ENCODE assay signal across 8 mouse cellular contexts in genomic region chr3:89183959-89184315, GRCm38 (mm10). TPM values are rescaled to one million over a fixed set of nuclear protein-coding genes. Genes with fewer than 3 reads are reported as not detected.
DNase-seq lines count a peak whose midpoint lies in the region; ATAC-seq lines count a peak whose summit lies in the region.

No protein-coding gene starts in this region.

- H3K4me1 ChIP-seq in megakaryocyte, embryonic 14.5 days: peaks cover 74% of the 10 kb centered on the region
- peaks cover 18% of the 10 kb centered on the region for H3K4me1 ChIP-seq in hindbrain, embryonic 16.5 days (ENCODE audit: control insufficient read depth, insufficient read depth, low read depth, low read length)
- H3K4me1 ChIP-seq in neural tube, embryonic 13.5 days (replicated peaks): peaks cover 33% of the 10 kb centered on the region

- peak overlapping the region; percentile 87; the same call in 1 of the 2 replicates for H3K27ac ChIP-seq in hindbrain, embryonic 16.5 days (ENCODE audit: low read depth, low read length)
- peak overlapping the region; percentile 92 for H3K27ac ChIP-seq in neural tube, embryonic 13.5 days (replicated peaks)

- DNase-seq in cerebellum, adult 9-10 months: peak; percentile 52
- no peak for DNase-seq in cerebellum, adult 8-10 months
- no peak for DNase-seq in adrenal gland, postnatal 36 days
- DNase-seq in urinary bladder, adult 18-20 months (ENCODE audit: low spot score in 2 of 2): no peak

- peaks cover 81% of the 10 kb centered on the region for H3K36me3 ChIP-seq in megakaryocyte, embryonic 14.5 days (replicated peaks; ENCODE audit: low read length)
- peaks cover 24% of the 10 kb centered on the region for H3K36me3 ChIP-seq in hindbrain, embryonic 16.5 days (ENCODE audit: control insufficient read depth, insufficient read depth, low read length)
- peaks cover 65% of the 10 kb centered on the region for H3K36me3 ChIP-seq in neural tube, embryonic 13.5 days

- no peak for ATAC-seq in megakaryocyte, adult 5-6 weeks (ENCODE audit: poor library complexity, severe bottlenecking)
- ATAC-seq in hindbrain, embryonic 16.5 days: no peak
- no peak for ATAC-seq in neural tube, embryonic 13.5 days (ENCODE audit: low read depth)

- H3K9me3 ChIP-seq in megakaryocyte, embryonic 14.5 days: no peaks in the 10 kb centered on the region
- no peaks in the 10 kb centered on the region for H3K9me3 ChIP-seq in hindbrain, embryonic 16.5 days (ENCODE audit: control insufficient read depth, low read length)
- no peaks in the 10 kb centered on the region for H3K9me3 ChIP-seq in neural tube, embryonic 13.5 days

- no peaks in the 10 kb centered on the region for H3K27me3 ChIP-seq in megakaryocyte, embryonic 14.5 days (replicated peaks)
- no peaks in the 10 kb centered on the region for H3K27me3 ChIP-seq in hindbrain, embryonic 16.5 days (replicated peaks; ENCODE audit: control insufficient read depth, insufficient read depth, low read length)
- no peaks in the 10 kb centered on the region for H3K27me3 ChIP-seq in neural tube, embryonic 13.5 days

- H3K9ac ChIP-seq in hindbrain, embryonic 16.5 days (ENCODE audit: low read depth, low read length): peak overlapping the region; percentile 86
- H3K9ac ChIP-seq in neural tube, embryonic 13.5 days: peak overlapping the region; percentile 92

- H3K4me3 ChIP-seq in megakaryocyte, embryonic 14.5 days (replicated peaks): peak overlapping the region; percentile 93
- peak overlapping the region; percentile 67 for H3K4me3 ChIP-seq in hindbrain, embryonic 16.5 days (ENCODE audit: low read length)
- peak overlapping the region; percentile 60 for H3K4me3 ChIP-seq in neural tube, embryonic 13.5 days

- 58% methylated on average over 6 of the region's 6 CpGs for WGBS in hindbrain, embryonic 16.5 days
- WGBS in neural tube, embryonic 13.5 days: 75% methylated on average over 6 of the region's 6 CpGs

- H3K4me2 ChIP-seq in hindbrain, embryonic 16.5 days (ENCODE audit: low read length): peak overlapping the region; percentile 91
- H3K4me2 ChIP-seq in neural tube, embryonic 13.5 days: peak overlapping the region; percentile 99

RNA-seq across cellular contexts. Expression of gene Fam189b, which starts 1.0 kb away (rescaled TPM):
- polyA plus RNA-seq in megakaryocyte, embryonic 14.5 days (2012; ENCODE audit: insufficient read depth, low replicate concordance): 23.3 and 39.8 TPM in 2 replicates
- 11.2 and 13.5 TPM in 2 replicates for total RNA-seq in megakaryocyte, adult 5-6 weeks (2015)
- total RNA-seq in megakaryocyte, adult 5-6 weeks (2017): 3.3 and 5.6 TPM in 2 replicates
- polyA plus RNA-seq in hindbrain, embryonic 16.5 days (2015; fragmentation: Nextera tagmentation; extraction: Ambion mirVana): 35.4 and 40.8 TPM in 2 replicates
- 38.9 and 49.9 TPM in 2 replicates for polyA plus RNA-seq in neural tube, embryonic 13.5 days (2015; fragmentation: Nextera tagmentation; extraction: Ambion mirVana)
- total RNA-seq in adrenal gland, postnatal 36 days (2021): 10 to 100 TPM; 13.5 to 17.1 TPM

RNA-seq across cellular contexts. Expression of gene Scamp3, which starts 6.7 kb away (rescaled TPM):
- polyA plus RNA-seq in megakaryocyte, embryonic 14.5 days (2012; ENCODE audit: insufficient read depth, low replicate concordance): 180 and 256 TPM in 2 replicates
- total RNA-seq in megakaryocyte, adult 5-6 weeks (2015): 43.0 and 52.9 TPM in 2 replicates
- 17.9 and 18.1 TPM in 2 replicates for total RNA-seq in megakaryocyte, adult 5-6 weeks (2017)
- 166 and 172 TPM in 2 replicates for polyA plus RNA-seq in hindbrain, embryonic 16.5 days (2015; fragmentation: Nextera tagmentation; extraction: Ambion mirVana)
- polyA plus RNA-seq in neural tube, embryonic 13.5 days (2015; fragmentation: Nextera tagmentation; extraction: Ambion mirVana): 129 and 135 TPM in 2 replicates
- 10 to 100 TPM; 77.5 to 96.1 TPM for total RNA-seq in adrenal gland, postnatal 36 days (2021)

RNA-seq across cellular contexts. Expression of gene Gba, which starts 18.8 kb away (rescaled TPM):
- 8.5 and 10.8 TPM in 2 replicates for polyA plus RNA-seq in megakaryocyte, embryonic 14.5 days (2012; ENCODE audit: insufficient read depth, low replicate concordance)
- 77.6 and 78.1 TPM in 2 replicates for total RNA-seq in megakaryocyte, adult 5-6 weeks (2015)
- total RNA-seq in megakaryocyte, adult 5-6 weeks (2017): 71.1 and 79.5 TPM in 2 replicates
- polyA plus RNA-seq in hindbrain, embryonic 16.5 days (2015; fragmentation: Nextera tagmentation; extraction: Ambion mirVana): 51.8 and 54.0 TPM in 2 replicates
- 48.3 and 50.0 TPM in 2 replicates for polyA plus RNA-seq in neural tube, embryonic 13.5 days (2015; fragmentation: Nextera tagmentation; extraction: Ambion mirVana)
- total RNA-seq in adrenal gland, postnatal 36 days (2021): 10 to 100 TPM; 64.2 to 70.6 TPM

RNA-seq across cellular contexts. Expression of gene Clk2, which starts 19.3 kb away (rescaled TPM):
- polyA plus RNA-seq in megakaryocyte, embryonic 14.5 days (2012; ENCODE audit: insufficient read depth, low replicate concordance): 12.9 and 13.3 TPM in 2 replicates
- total RNA-seq in megakaryocyte, adult 5-6 weeks (2015): 38.1 and 38.4 TPM in 2 replicates
- 47.1 and 48.5 TPM in 2 replicates for total RNA-seq in megakaryocyte, adult 5-6 weeks (2017)
- 17.3 and 18.8 TPM in 2 replicates for polyA plus RNA-seq in hindbrain, embryonic 16.5 days (2015; fragmentation: Nextera tagmentation; extraction: Ambion mirVana)
- 27.5 and 30.6 TPM in 2 replicates for polyA plus RNA-seq in neural tube, embryonic 13.5 days (2015; fragmentation: Nextera tagmentation; extraction: Ambion mirVana)
- 10 to 100 TPM; 55.2 to 55.7 TPM for total RNA-seq in adrenal gland, postnatal 36 days (2021)

RNA-seq across cellular contexts. Expression of gene Hcn3, which starts 23.9 kb away (rescaled TPM):
- polyA plus RNA-seq in megakaryocyte, embryonic 14.5 days (2012; ENCODE audit: insufficient read depth, low replicate concordance): 0.36 and 0.68 TPM in 2 replicates
- total RNA-seq in megakaryocyte, adult 5-6 weeks (2015): not detected in 2 replicates
- not detected in 2 replicates for total RNA-seq in megakaryocyte, adult 5-6 weeks (2017)
- polyA plus RNA-seq in hindbrain, embryonic 16.5 days (2015; fragmentation: Nextera tagmentation; extraction: Ambion mirVana): 58.1 and 58.4 TPM in 2 replicates
- polyA plus RNA-seq in neural tube, embryonic 13.5 days (2015; fragmentation: Nextera tagmentation; extraction: Ambion mirVana): 34.6 and 35.6 TPM in 2 replicates
- total RNA-seq in adrenal gland, postnatal 36 days (2021): 1 to 10 TPM; 1.9 to 9.7 TPM
